Mouse (Mus musculus) megakaryocyte, embryonic 14.5 days (primary cell): Measurements from ENCODE around the gene Aldoc.

Experiments used
- FLI1 ChIP-seq: IDR thresholded peaks from 2 replicates; pipeline ENCODE4 v1.6.1; 2012; ENCODE audit warnings: low read length, inconsistent platforms, mixed read lengths
- GATA1 ChIP-seq: IDR thresholded peaks from 3 replicates; pipeline ENCODE4 v1.6.1; 2012; ENCODE audit warnings: mixed read lengths, low read length, inconsistent platforms, borderline replicate concordance

DNA sequence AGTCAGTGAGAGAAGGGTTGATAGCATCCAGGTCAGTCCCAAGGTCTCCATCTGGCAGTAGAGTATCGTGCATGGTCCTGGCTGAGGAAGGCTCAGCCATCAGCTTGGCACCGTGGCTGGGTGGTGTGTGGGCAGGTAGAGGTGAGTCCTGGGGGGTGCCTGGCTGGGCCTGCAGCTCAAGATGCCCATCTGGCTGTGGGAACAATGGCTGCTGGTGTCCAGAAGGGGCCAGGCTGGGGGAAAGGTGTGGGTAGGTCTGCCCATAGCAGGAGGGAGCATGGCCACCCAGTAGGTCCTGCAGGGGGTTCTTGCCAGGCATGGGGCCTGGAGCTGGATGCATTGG is 38.0 kb downstream of the Aldoc start:
- TF ChIP-seq GATA1 (no peak), FLI1 (no peak)
